Mouse (Mus musculus): ENCODE data around the gene Grik1. TPM values are rescaled to one million over a fixed set of nuclear protein-coding genes. Genes with fewer than 3 reads are reported as not detected.
A peak's percentile ranks its signal among the peaks of the same experiment; 100 is the strongest.

Grik1 gene
- polyA plus RNA-seq, 1 experiment, result 11.3 TPM

DNA sequence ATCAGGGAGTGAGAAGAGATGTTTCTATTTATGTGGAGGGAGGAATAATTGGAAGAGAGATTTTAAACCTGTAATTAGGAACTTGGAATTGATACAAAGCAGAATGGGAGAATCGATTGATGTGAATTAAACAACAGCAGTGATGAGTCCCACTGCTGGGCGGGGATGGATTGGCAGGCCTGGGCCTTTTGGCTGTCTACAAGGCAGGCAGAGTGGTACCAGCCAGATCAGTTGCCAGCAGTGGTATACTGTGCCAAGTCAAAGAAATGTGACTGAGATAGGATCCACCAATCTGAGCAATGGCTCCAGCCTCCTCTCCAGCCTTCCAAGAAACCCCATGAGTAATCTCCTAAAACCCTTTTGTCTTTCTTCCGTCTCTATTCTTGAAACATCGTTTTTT lies 45.4 kb downstream of the Grik1 start:
- TF ChIP-seq POLR2A (IDR thresholded peaks at IDR 0.05; ENCODE audit: extremely low read depth, insufficient read depth, low read length), result no peak
- no peak for TF ChIP-seq CTCF (IDR thresholded peaks at IDR 0.05; ENCODE audit: extremely low read depth, insufficient read depth, low read length)
- H3K4me3 ChIP-seq (ENCODE audit: insufficient read depth, low read length), result no peak overlapping the region
- H3K4me1 ChIP-seq (ENCODE audit: control insufficient read depth, insufficient read depth, low read length), result no peaks in the 10 kb centered on the region
- no peak overlapping the region for H3K27ac ChIP-seq (ENCODE audit: insufficient read depth, low read length)

DNA sequence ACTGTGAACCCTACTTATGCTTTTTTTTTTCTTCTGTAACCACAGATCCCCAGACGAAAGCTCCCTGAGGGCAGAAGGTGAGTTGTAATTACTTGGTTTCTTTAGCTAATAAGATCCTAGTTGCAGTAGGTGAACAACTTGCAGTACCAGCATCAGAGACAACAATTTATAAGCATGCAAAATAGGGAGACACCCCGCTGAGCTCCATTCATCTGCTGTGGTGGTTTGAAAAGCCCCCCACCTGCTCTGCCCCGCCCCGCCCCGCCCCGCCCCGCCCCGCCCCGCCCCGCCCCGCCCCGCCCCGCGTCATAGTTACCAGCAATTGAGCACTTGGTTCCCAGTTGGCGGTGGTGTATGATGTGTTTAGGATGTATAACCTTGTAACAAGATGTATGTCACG lies 64.4 kb downstream of the Grik1 start:
- no peak for TF ChIP-seq CTCF (IDR thresholded peaks at IDR 0.05; ENCODE audit: extremely low read depth, insufficient read depth, low read length)
- no peak for TF ChIP-seq POLR2A (IDR thresholded peaks at IDR 0.05; ENCODE audit: extremely low read depth, insufficient read depth, low read length)
- no peak overlapping the region for H3K27ac ChIP-seq (ENCODE audit: insufficient read depth, low read length)
- H3K4me3 ChIP-seq (ENCODE audit: insufficient read depth, low read length), result no peak overlapping the region
- no peaks in the 10 kb centered on the region for H3K4me1 ChIP-seq (ENCODE audit: control insufficient read depth, insufficient read depth, low read length)

DNA sequence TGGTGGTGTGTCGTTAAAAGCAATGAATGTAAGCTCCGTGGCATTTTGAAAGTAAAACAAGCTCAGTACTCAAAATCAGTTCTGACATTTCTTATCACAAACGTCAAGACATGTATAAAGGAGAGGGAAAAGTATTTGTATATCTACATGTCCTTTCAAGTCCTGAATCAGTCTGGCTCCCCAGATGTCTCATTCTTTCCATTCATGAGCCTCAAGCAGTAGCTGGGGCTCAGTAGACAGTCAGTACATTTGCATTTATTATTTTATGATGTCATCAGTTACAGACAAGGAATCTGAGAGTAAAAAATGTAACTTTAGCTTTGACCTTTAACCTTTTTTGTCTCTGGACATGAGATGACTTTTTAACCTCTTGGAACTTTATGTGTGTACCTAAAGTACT lies 68.1 kb downstream of the Grik1 start:
- H3K4me3 ChIP-seq (ENCODE audit: insufficient read depth, low read length), result no peak overlapping the region
- no peak for TF ChIP-seq CTCF (IDR thresholded peaks at IDR 0.05; ENCODE audit: extremely low read depth, insufficient read depth, low read length)

DNA sequence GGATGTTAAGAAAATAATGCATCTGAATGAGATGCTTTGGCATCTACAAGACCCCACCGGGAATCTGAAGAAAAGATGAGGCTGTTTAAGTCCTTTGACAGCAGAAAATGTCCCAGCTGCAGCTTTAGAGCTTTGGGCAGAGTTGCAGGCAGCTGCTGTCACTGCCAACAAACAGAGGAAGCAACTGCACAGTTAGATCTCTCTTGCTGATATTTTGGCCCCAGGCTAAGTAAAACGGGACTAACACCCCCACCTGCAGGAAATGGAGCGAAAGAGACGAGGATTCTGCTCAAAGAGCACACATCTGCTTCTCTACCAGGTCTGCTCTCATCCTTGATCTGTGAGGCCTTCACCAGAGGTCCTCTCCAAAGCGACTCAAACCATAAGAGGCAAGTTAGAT lies 77.5 kb downstream of the Grik1 start:
- Histone ChIP-seq H3K4me1 (ENCODE audit: control insufficient read depth, insufficient read depth, low read length) (no peaks in the 10 kb centered on the region), H3K27ac (ENCODE audit: insufficient read depth, low read length) (no peak overlapping the region), H3K4me3 (ENCODE audit: insufficient read depth, low read length) (no peak overlapping the region)
- no peak for TF ChIP-seq CTCF (IDR thresholded peaks at IDR 0.05; ENCODE audit: extremely low read depth, insufficient read depth, low read length)
- no peak for TF ChIP-seq POLR2A (IDR thresholded peaks at IDR 0.05; ENCODE audit: extremely low read depth, insufficient read depth, low read length)

More for the DNA sequence above, 68.1 kb downstream of the Grik1 start:
- H3K27ac ChIP-seq (ENCODE audit: insufficient read depth, low read length), result no peak overlapping the region
- no peaks in the 10 kb centered on the region for H3K4me1 ChIP-seq (ENCODE audit: control insufficient read depth, insufficient read depth, low read length)

DNA sequence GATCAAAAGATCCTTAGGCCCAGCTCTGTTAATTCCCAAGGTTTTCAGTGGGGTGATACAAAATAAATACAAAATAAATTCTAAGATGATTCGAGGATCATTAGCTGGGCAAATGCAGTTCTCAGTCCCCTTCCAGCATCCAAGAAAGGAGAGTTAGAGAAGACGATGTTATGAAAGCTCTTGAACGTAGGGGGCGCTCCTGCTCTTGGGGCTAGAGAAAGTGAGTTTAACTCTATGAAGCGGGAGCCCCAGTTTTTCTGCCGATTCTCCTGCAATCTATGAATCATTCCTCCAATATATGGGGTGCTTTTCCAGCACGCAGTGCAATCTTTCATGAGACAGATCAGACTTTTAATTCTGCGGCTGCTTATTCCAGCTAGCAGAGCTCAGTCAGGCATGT lies 78.2 kb downstream of the Grik1 start:
- Histone ChIP-seq H3K27ac (ENCODE audit: insufficient read depth, low read length) (no peak overlapping the region), H3K4me1 (ENCODE audit: control insufficient read depth, insufficient read depth, low read length) (no peaks in the 10 kb centered on the region), H3K4me3 (ENCODE audit: insufficient read depth, low read length) (no peak overlapping the region)
- peak; percentile 38; the same call in 1 of the 2 replicates for TF ChIP-seq CTCF (IDR thresholded peaks at IDR 0.05; ENCODE audit: extremely low read depth, insufficient read depth, low read length)
- no peak for TF ChIP-seq POLR2A (IDR thresholded peaks at IDR 0.05; ENCODE audit: extremely low read depth, insufficient read depth, low read length)

DNA sequence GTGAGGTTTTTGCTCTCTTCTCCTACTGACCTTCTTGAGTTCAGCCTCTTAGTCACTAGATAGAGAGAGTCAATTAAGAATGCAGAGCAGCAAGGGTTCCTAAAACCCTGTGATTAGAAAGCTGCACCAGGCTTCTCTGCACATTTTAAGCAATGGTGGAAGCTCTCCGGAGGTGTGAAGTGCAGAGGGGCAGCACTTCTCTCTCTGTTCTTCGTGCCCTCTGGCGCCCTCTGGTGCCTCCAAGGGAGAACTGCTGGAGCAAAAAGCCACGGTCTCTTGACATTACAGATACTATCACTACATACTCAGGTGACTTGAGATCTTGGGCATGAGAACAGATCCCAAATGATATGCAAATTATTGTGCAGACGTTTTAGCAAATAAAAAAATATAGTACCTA lies 85.7 kb downstream of the Grik1 start:
- Histone ChIP-seq H3K27ac (ENCODE audit: insufficient read depth, low read length) (no peak overlapping the region), H3K4me1 (ENCODE audit: control insufficient read depth, insufficient read depth, low read length) (no peaks in the 10 kb centered on the region), H3K4me3 (ENCODE audit: insufficient read depth, low read length) (no peak overlapping the region)
- TF ChIP-seq POLR2A (IDR thresholded peaks at IDR 0.05; ENCODE audit: extremely low read depth, insufficient read depth, low read length), result no peak
- TF ChIP-seq CTCF (IDR thresholded peaks at IDR 0.05; ENCODE audit: extremely low read depth, insufficient read depth, low read length), result peak; percentile 86

DNA sequence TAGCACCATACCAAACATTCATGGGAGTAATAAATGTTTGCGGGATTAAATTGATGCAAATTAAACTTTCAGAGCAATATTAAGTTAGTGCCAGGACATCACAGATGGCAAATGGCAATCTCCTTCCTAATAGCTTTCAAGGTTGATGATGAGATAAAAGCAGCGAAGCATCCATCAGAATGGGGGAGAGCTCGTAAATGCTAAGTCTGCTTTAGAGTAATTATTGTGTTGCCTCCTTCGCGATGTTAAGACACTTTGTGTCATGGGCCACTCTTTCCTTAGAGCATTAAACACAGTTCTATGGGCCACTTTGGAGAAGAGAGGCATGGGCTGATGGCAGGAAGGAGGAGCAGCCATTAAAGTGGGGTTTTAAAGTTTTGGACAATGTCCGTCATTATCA lies 86.1 kb downstream of the Grik1 start:
- no peak for TF ChIP-seq POLR2A (IDR thresholded peaks at IDR 0.05; ENCODE audit: extremely low read depth, insufficient read depth, low read length)
- TF ChIP-seq CTCF (IDR thresholded peaks at IDR 0.05; ENCODE audit: extremely low read depth, insufficient read depth, low read length), result no peak
- H3K4me1 ChIP-seq (ENCODE audit: control insufficient read depth, insufficient read depth, low read length), result no peaks in the 10 kb centered on the region
- H3K27ac ChIP-seq (ENCODE audit: insufficient read depth, low read length), result no peak overlapping the region
- H3K4me3 ChIP-seq (ENCODE audit: insufficient read depth, low read length), result no peak overlapping the region

DNA sequence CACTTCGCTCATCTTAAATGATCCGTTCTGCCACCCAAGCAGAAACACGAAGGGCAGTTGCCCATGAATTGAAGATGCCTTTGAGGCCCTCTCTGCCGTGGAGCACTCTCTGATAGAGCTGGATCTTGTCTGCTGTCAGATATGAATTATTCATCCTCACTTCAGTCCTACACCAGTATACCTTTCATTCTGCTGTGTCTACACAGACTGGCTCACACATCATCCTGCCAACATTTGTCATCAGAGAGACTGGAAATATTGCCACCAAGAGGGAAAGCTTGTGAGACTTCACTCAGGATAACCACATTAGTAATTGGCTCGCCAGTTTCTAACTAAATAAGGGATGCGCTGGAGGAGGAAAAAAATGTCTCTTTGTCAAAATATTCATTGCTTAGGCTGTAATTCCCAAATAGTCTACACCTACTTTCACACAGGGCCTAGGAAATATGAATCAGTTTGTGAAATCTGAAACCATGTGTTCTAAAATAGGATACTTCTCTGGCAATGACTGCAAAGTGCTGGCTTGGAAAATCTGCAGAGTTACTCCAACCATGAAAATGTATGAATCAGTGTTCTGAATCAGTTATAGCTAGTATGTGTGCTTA lies 102.5 kb downstream of the Grik1 start:
- Histone ChIP-seq H3K27ac (ENCODE audit: insufficient read depth, low read length) (no peak overlapping the region), H3K4me1 (ENCODE audit: control insufficient read depth, insufficient read depth, low read length) (peaks cover 4% of the 10 kb centered on the region; the same call in 1 of the 2 replicates), H3K4me3 (ENCODE audit: insufficient read depth, low read length) (no peak overlapping the region)
- TF ChIP-seq POLR2A (IDR thresholded peaks at IDR 0.05; ENCODE audit: extremely low read depth, insufficient read depth, low read length) (no peak), CTCF (IDR thresholded peaks at IDR 0.05; ENCODE audit: extremely low read depth, insufficient read depth, low read length) (no peak)

DNA sequence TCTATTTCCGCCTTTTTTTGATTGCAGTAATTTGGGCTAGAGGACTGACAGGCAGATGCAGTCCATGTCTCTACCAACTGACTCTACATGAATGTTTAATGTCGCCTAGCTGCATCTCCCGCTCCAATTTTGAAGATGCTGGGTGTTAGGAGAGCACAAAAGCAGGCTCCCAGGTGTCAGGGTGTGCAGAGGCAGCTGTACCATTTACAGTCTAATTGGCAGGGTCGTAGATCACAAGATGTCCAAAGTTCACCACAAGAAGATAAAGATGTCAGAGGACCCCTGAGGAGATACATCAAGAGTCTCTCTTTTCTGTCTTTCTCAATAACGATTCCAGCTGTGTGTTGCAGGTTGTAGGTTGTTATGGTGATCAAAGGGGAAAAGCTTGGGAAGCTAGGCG lies 111.3 kb downstream of the Grik1 start:
- Histone ChIP-seq H3K4me1 (ENCODE audit: control insufficient read depth, insufficient read depth, low read length) (no peaks in the 10 kb centered on the region), H3K4me3 (ENCODE audit: insufficient read depth, low read length) (no peak overlapping the region), H3K27ac (ENCODE audit: insufficient read depth, low read length) (no peak overlapping the region)
- no peak for TF ChIP-seq POLR2A (IDR thresholded peaks at IDR 0.05; ENCODE audit: extremely low read depth, insufficient read depth, low read length)
- no peak for TF ChIP-seq CTCF (IDR thresholded peaks at IDR 0.05; ENCODE audit: extremely low read depth, insufficient read depth, low read length)

DNA sequence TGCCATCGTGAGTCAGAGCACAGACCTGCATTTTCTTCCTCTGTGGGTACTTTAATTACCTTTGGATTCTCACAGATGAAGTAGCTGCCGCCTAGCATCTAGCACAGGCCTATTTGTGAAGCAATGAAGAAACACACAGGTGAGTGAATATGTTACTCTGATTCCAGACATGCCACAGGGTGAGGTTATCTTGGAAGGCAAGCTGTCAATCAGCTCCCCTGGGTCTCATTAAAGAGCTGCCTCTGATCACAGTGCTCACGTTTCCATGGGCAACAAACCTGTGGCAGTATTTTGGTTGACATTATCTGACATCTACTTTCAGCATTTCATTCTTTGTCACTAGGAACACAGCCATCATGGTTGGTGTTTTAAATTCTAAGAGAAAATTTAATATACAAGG lies 112.7 kb downstream of the Grik1 start:
- H3K27ac ChIP-seq (ENCODE audit: insufficient read depth, low read length), result no peak overlapping the region
- no peaks in the 10 kb centered on the region for H3K4me1 ChIP-seq (ENCODE audit: control insufficient read depth, insufficient read depth, low read length)
- TF ChIP-seq CTCF (IDR thresholded peaks at IDR 0.05; ENCODE audit: extremely low read depth, insufficient read depth, low read length) (no peak), POLR2A (IDR thresholded peaks at IDR 0.05; ENCODE audit: extremely low read depth, insufficient read depth, low read length) (no peak)
- H3K4me3 ChIP-seq (ENCODE audit: insufficient read depth, low read length), result no peak overlapping the region

Measured in cortical plate, adult 2 months (tissue).